Mouse (Mus musculus): ENCODE results near the gene Hpcal1. TPM values are rescaled to one million over a fixed set of nuclear protein-coding genes. Genes with fewer than 3 reads are reported as not detected.

Hpcal1 gene
- polyA plus RNA-seq, 2 experiments, result 44.1 to 55.7 TPM

GRCm38 (mm10) chr12:17721058-17721457 is 30.4 kb downstream of the Hpcal1 start:
- Histone ChIP-seq H3K36me3 (ENCODE audit: control insufficient read depth, insufficient read depth, low read length) (no peaks in the 10 kb centered on the region), H3K9me3 (ENCODE audit: control insufficient read depth, low read length) (no peaks in the 10 kb centered on the region), H3K27ac (replicated peaks; ENCODE audit: low read depth, low read length) (no peak overlapping the region), H3K4me1 (ENCODE audit: control insufficient read depth, insufficient read depth, low read length) (peaks cover 12% of the 10 kb centered on the region), H3K4me2 (replicated peaks; ENCODE audit: low read depth, low read length, severe bottlenecking) (no peak overlapping the region), H3K9ac (ENCODE audit: low read depth, low read length, severe bottlenecking) (no peak overlapping the region), H3K4me3 (replicated peaks; ENCODE audit: low read length) (no peak overlapping the region), H3K27me3 (ENCODE audit: control insufficient read depth, insufficient read depth, low read length) (no peaks in the 10 kb centered on the region)
- no peak for TF ChIP-seq POLR2A (IDR thresholded peaks at IDR 0.05; ENCODE audit: borderline replicate concordance, extremely low read depth, insufficient read depth, insufficient read length)
- ATAC-seq (ENCODE audit: low FRiP score, low read depth) (no peak), DNase-seq (ENCODE audit: low spot score) (no peak)

GRCm38 (mm10) chr12:17722452-17723181 is 32.0 kb downstream of the Hpcal1 start:
- no peak overlapping the region for H3K4me2 ChIP-seq (replicated peaks; ENCODE audit: low read depth, low read length, severe bottlenecking)
- peaks cover 25% of the 10 kb centered on the region for H3K4me1 ChIP-seq (ENCODE audit: control insufficient read depth, insufficient read depth, low read length)
- no peaks in the 10 kb centered on the region for H3K9me3 ChIP-seq (ENCODE audit: control insufficient read depth, low read length)
- no peak for TF ChIP-seq POLR2A (IDR thresholded peaks at IDR 0.05; ENCODE audit: borderline replicate concordance, extremely low read depth, insufficient read depth, insufficient read length)
- H3K27me3 ChIP-seq (ENCODE audit: control insufficient read depth, insufficient read depth, low read length), result no peaks in the 10 kb centered on the region
- H3K36me3 ChIP-seq (ENCODE audit: control insufficient read depth, insufficient read depth, low read length), result no peaks in the 10 kb centered on the region
- ATAC-seq (ENCODE audit: low FRiP score, low read depth), result no peak
- no peak overlapping the region for H3K4me3 ChIP-seq (replicated peaks; ENCODE audit: low read length)
- DNase-seq (ENCODE audit: low spot score), result no peak
- WGBS, result 87% methylated on average over 13 of the region's 13 CpGs
- H3K27ac ChIP-seq (replicated peaks; ENCODE audit: low read depth, low read length), result no peak overlapping the region
- no peak overlapping the region for H3K9ac ChIP-seq (ENCODE audit: low read depth, low read length, severe bottlenecking)

- Histone ChIP-seq H3K4me2 (replicated peaks; ENCODE audit: low read depth, low read length, severe bottlenecking) (no peak overlapping the region), H3K4me1 (ENCODE audit: control insufficient read depth, insufficient read depth, low read length) (peaks cover 31% of the 10 kb centered on the region), H3K27me3 (ENCODE audit: control insufficient read depth, insufficient read depth, low read length) (no peaks in the 10 kb centered on the region), H3K9me3 (ENCODE audit: control insufficient read depth, low read length) (no peaks in the 10 kb centered on the region), H3K9ac (ENCODE audit: low read depth, low read length, severe bottlenecking) (no peak overlapping the region), H3K27ac (replicated peaks; ENCODE audit: low read depth, low read length) (no peak overlapping the region), H3K36me3 (ENCODE audit: control insufficient read depth, insufficient read depth, low read length) (no peaks in the 10 kb centered on the region), H3K4me3 (replicated peaks; ENCODE audit: low read length) (no peak overlapping the region)
- DNase-seq (ENCODE audit: low spot score), result no peak
- 71% methylated on average over 1 of the region's 1 CpGs for WGBS
- no peak for ATAC-seq (ENCODE audit: low FRiP score, low read depth)
- TF ChIP-seq POLR2A (IDR thresholded peaks at IDR 0.05; ENCODE audit: borderline replicate concordance, extremely low read depth, insufficient read depth, insufficient read length), result no peak
Measured at GRCm38 (mm10) chr12:17723182-17723570, 32.5 kb downstream of the Hpcal1 start.

- H3K27ac ChIP-seq (replicated peaks; ENCODE audit: low read depth, low read length), result no peak overlapping the region
Measured at GRCm38 (mm10) chr12:17723999-17724398, 33.3 kb downstream of the Hpcal1 start.

GRCm38 (mm10) chr12:17724412-17725090 is 33.9 kb downstream of the Hpcal1 start:
- ATAC-seq (ENCODE audit: low FRiP score, low read depth), result no peak

More at GRCm38 (mm10) chr12:17723999-17724398, 33.3 kb downstream of the Hpcal1 start:
- Histone ChIP-seq H3K36me3 (ENCODE audit: control insufficient read depth, insufficient read depth, low read length) (no peaks in the 10 kb centered on the region), H3K4me3 (replicated peaks; ENCODE audit: low read length) (no peak overlapping the region), H3K4me2 (replicated peaks; ENCODE audit: low read depth, low read length, severe bottlenecking) (no peak overlapping the region), H3K27me3 (ENCODE audit: control insufficient read depth, insufficient read depth, low read length) (no peaks in the 10 kb centered on the region), H3K4me1 (ENCODE audit: control insufficient read depth, insufficient read depth, low read length) (peaks cover 39% of the 10 kb centered on the region), H3K9ac (ENCODE audit: low read depth, low read length, severe bottlenecking) (no peak overlapping the region), H3K9me3 (ENCODE audit: control insufficient read depth, low read length) (no peaks in the 10 kb centered on the region)
- 62% methylated on average over 6 of the region's 6 CpGs for WGBS
- TF ChIP-seq POLR2A (IDR thresholded peaks at IDR 0.05; ENCODE audit: borderline replicate concordance, extremely low read depth, insufficient read depth, insufficient read length), result no peak
- ATAC-seq (ENCODE audit: low FRiP score, low read depth), result no peak
- no peak for DNase-seq (ENCODE audit: low spot score)

More at GRCm38 (mm10) chr12:17724412-17725090, 33.9 kb downstream of the Hpcal1 start:
- 54% methylated on average over 3 of the region's 3 CpGs for WGBS
- Histone ChIP-seq H3K9me3 (ENCODE audit: control insufficient read depth, low read length) (no peaks in the 10 kb centered on the region), H3K36me3 (ENCODE audit: control insufficient read depth, insufficient read depth, low read length) (no peaks in the 10 kb centered on the region), H3K27ac (replicated peaks; ENCODE audit: low read depth, low read length) (no peak overlapping the region), H3K4me1 (ENCODE audit: control insufficient read depth, insufficient read depth, low read length) (peaks cover 43% of the 10 kb centered on the region), H3K27me3 (ENCODE audit: control insufficient read depth, insufficient read depth, low read length) (no peaks in the 10 kb centered on the region), H3K9ac (ENCODE audit: low read depth, low read length, severe bottlenecking) (no peak overlapping the region), H3K4me2 (replicated peaks; ENCODE audit: low read depth, low read length, severe bottlenecking) (no peak overlapping the region), H3K4me3 (replicated peaks; ENCODE audit: low read length) (no peak overlapping the region)
- DNase-seq (ENCODE audit: low spot score), result no peak
- TF ChIP-seq POLR2A (IDR thresholded peaks at IDR 0.05; ENCODE audit: borderline replicate concordance, extremely low read depth, insufficient read depth, insufficient read length), result no peak

Measured in limb, embryonic 14.5 days (tissue).